Comparison of ENCODE assay signal across 7 mouse cellular contexts in the genomic region with DNA sequence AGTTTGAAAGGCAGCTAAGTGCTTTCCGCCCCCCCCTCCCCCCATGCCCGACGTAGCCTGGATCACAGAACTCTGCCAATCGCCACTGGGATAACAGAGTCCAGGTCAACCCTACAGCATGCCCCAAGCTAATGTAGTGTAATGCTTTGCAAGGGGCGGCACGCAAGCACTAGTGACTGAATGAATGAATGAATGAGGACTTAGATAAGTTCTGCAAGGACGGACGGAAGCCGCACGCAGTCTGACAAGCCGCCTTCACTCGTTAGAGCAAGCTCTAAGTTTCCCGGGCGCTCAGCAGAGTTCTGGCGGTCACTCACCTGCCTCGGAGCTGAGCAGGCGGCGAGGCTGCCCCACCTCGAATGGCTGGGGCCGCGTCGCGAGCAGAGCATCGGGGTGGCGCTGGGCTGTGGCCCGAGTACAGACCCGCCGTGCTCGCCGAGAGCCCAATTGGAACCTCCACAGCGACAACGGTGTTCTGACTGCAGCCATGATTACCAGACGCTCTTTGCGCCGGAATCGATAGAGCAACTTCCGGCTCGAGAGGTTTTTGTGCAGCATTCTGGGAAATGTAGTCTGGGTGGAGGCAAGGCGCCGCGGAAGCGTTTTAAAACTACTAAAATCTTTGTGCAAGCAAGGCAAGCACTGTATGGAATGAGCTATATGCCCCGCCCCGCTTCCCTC. TPM values are rescaled to one million over a fixed set of nuclear protein-coding genes. Genes with fewer than 3 reads are reported as not detected.
DNase-seq lines count a peak whose midpoint lies in the region; ATAC-seq lines count a peak whose summit lies in the region.

A gene (minus strand): TSS at position 505 of the 681 bp plus-strand sequence.

- peaks cover 11% of the 10 kb centered on the region for H3K4me1 ChIP-seq in intestine, embryonic 16.5 days (ENCODE audit: control insufficient read depth, insufficient read depth, low read length)
- peaks cover 5% of the 10 kb centered on the region; the same call in 1 of the 2 replicates for H3K4me1 ChIP-seq in midbrain, embryonic 11.5 days (ENCODE audit: control insufficient read depth, insufficient read depth, low read length)

- no peaks in the 10 kb centered on the region; the same call in 1 of the 2 replicates for H3K36me3 ChIP-seq in intestine, embryonic 16.5 days (ENCODE audit: control insufficient read depth, insufficient read depth, low read length)
- H3K36me3 ChIP-seq in midbrain, embryonic 11.5 days (ENCODE audit: control insufficient read depth, insufficient read depth, low read length) = peaks cover 3% of the 10 kb centered on the region; the same call in 1 of the 2 replicates

- DNase-seq in adrenal gland, postnatal 10 days = peak; percentile 86
- peak; percentile 84 for DNase-seq in embryo, embryonic 9.5 days (ENCODE audit: extremely low spot score)
- DNase-seq in gastrocnemius, postnatal 4 days (ENCODE audit: low spot score in 2 of 2) = peak; percentile 39 to 71
- peak; percentile 80 to 83 for DNase-seq in left cerebral cortex, postnatal 36 days (ENCODE audit: low spot score in 2 of 2)
- DNase-seq in midbrain, embryonic 11.5 days (ENCODE audit: low spot score, missing footprints) = peak; percentile 94
- peak; percentile 65 for DNase-seq in skeletal muscle tissue, adult 2 months (ENCODE audit: low read depth, low spot score)

- under 1% methylated on average over 44 of the region's 44 CpGs for WGBS in intestine, embryonic 16.5 days
- under 1% methylated on average over 44 of the region's 44 CpGs for WGBS in midbrain, embryonic 11.5 days

- ATAC-seq in intestine, embryonic 16.5 days = peak; percentile 96
- ATAC-seq in midbrain, embryonic 11.5 days (ENCODE audit: low FRiP score) = peak; percentile 94

- H3K9me3 ChIP-seq in intestine, embryonic 16.5 days (ENCODE audit: control insufficient read depth, low read length) = no peaks in the 10 kb centered on the region
- H3K9me3 ChIP-seq in midbrain, embryonic 11.5 days (ENCODE audit: control insufficient read depth, low read length) = no peaks in the 10 kb centered on the region

- H3K27ac ChIP-seq in intestine, embryonic 16.5 days (ENCODE audit: low read length) = peak within 1 kb of the TSS; percentile 47; the same call in 1 of the 2 replicates
- no peak within 1 kb of the TSS; the same call in 1 of the 2 replicates for H3K27ac ChIP-seq in midbrain, embryonic 11.5 days (ENCODE audit: low read depth, low read length)

- peak within 1 kb of the TSS; percentile 93 for H3K4me3 ChIP-seq in intestine, embryonic 16.5 days (ENCODE audit: low read length)
- peak within 1 kb of the TSS; percentile 89 for H3K4me3 ChIP-seq in midbrain, embryonic 11.5 days (ENCODE audit: low read depth, low read length)

- intact Hi-C loops in left cerebral cortex, postnatal 36 days (cut with DNase I) = no loop called here

- no peaks in the 10 kb centered on the region for H3K27me3 ChIP-seq in intestine, embryonic 16.5 days (replicated peaks; ENCODE audit: control insufficient read depth, insufficient read depth, low read length)
- H3K27me3 ChIP-seq in midbrain, embryonic 11.5 days (ENCODE audit: control insufficient read depth, insufficient read depth, low read length) = no peaks in the 10 kb centered on the region

- peak within 1 kb of the TSS; percentile 92 for H3K4me2 ChIP-seq in intestine, embryonic 16.5 days (ENCODE audit: low read depth, low read length)
- peak within 1 kb of the TSS; percentile 86 for H3K4me2 ChIP-seq in midbrain, embryonic 11.5 days

- H3K9ac ChIP-seq in intestine, embryonic 16.5 days (ENCODE audit: low read depth, low read length) = peak within 1 kb of the TSS; percentile 88
- H3K9ac ChIP-seq in midbrain, embryonic 11.5 days (ENCODE audit: low read length) = peak within 1 kb of the TSS; percentile 86

RNA-seq across cellular contexts. Expression of the gene that starts here (rescaled TPM):
- 10 to 100 TPM; 55.1 to 59.4 TPM for total RNA-seq in adrenal gland, postnatal 10 days (2021)
- 10 to 100 TPM; 33.3 to 34.0 TPM for total RNA-seq in gastrocnemius, postnatal 4 days (2021)
- polyA plus RNA-seq in intestine, embryonic 16.5 days (2015; fragmentation: Nextera tagmentation; extraction: Ambion mirVana) = 64.7 and 68.7 TPM in 2 replicates
- total RNA-seq in left cerebral cortex, postnatal 36 days (2021) = 10 to 100 TPM; 26.7 to 28.7 TPM
- 77.8 and 81.5 TPM in 2 replicates for polyA plus RNA-seq in midbrain, embryonic 11.5 days (2014; fragmentation: Nextera tagmentation; extraction: Ambion mirVana)
